Mouse (Mus musculus) megakaryocyte, embryonic 14.5 days (primary cell): ENCODE measurements at regions not wholly inside any gene's neighbourhood (a gene's known extent, or its start where the extent isn't known, plus 50 kb on each side); places are given as distances from the start of the nearest gene placed in this dataset.
"Not testable (repeated sequence)": the region's sequence is repeated elsewhere in the genome, so short reads cannot be mapped to it uniquely, and the experiment has no call there.

Experiments
- H3K27me3 ChIP-seq: replicated peaks from 2 replicates; pipeline ENCODE3; 2012; ENCODE audit warnings: inconsistent platforms
- H3K36me3 ChIP-seq: replicated peaks from 2 replicates; pipeline ENCODE3; 2012; ENCODE audit warnings: low read length, inconsistent platforms, mixed read lengths
- H3K4me1 ChIP-seq: 2 replicates; pipeline ENCODE4 v1.6.1; 2012; ENCODE audit warnings: inconsistent platforms
- H3K4me3 ChIP-seq: replicated peaks from 2 replicates; pipeline ENCODE3; 2012; ENCODE audit warnings: moderate library complexity, mild to moderate bottlenecking, inconsistent platforms
- H3K9me3 ChIP-seq: 2 replicates; pipeline ENCODE4 v1.6.1; 2012; ENCODE audit warnings: inconsistent platforms
- FLI1 ChIP-seq: IDR thresholded peaks from 2 replicates; pipeline ENCODE4 v1.6.1; 2012; ENCODE audit warnings: low read length, inconsistent platforms, mixed read lengths
- GATA1 ChIP-seq: IDR thresholded peaks from 3 replicates; pipeline ENCODE4 v1.6.1; 2012; ENCODE audit warnings: mixed read lengths, low read length, inconsistent platforms, borderline replicate concordance

- Histone ChIP-seq H3K36me3 (no peaks in the 10 kb centered on the region), H3K4me3 (no peak overlapping the region), H3K9me3 (no peaks in the 10 kb centered on the region), H3K27me3 (peaks cover 12% of the 10 kb centered on the region), H3K4me1 (peaks cover 8% of the 10 kb centered on the region)
- no peak for TF ChIP-seq FLI1
- TF ChIP-seq GATA1 = no peak
Observed at GRCm38 (mm10) chr13:28844495-28844894, 109.0 kb downstream of the Sox4 start.

GRCm38 (mm10) chr13:28842811-28843210, 110.7 kb downstream of the Sox4 start:
- Histone ChIP-seq H3K9me3 (no peaks in the 10 kb centered on the region), H3K4me1 (peaks cover 19% of the 10 kb centered on the region)
- TF ChIP-seq FLI1 (no peak), GATA1 (no peak)

GRCm38 (mm10) chr13:28840142-28840541, 113.4 kb downstream of the Sox4 start:
- peaks cover 3% of the 10 kb centered on the region; the same call in 1 of the 2 replicates for H3K9me3 ChIP-seq
- no peaks in the 10 kb centered on the region for H3K36me3 ChIP-seq
- peaks cover 19% of the 10 kb centered on the region for H3K4me1 ChIP-seq
- TF ChIP-seq FLI1 = no peak
- no peak for TF ChIP-seq GATA1
- H3K27me3 ChIP-seq = peaks cover 24% of the 10 kb centered on the region
- no peak overlapping the region for H3K4me3 ChIP-seq

More at GRCm38 (mm10) chr13:28842811-28843210, 110.7 kb downstream of the Sox4 start:
- Histone ChIP-seq H3K36me3 (no peaks in the 10 kb centered on the region), H3K4me3 (no peak overlapping the region), H3K27me3 (peaks cover 25% of the 10 kb centered on the region)

DNA sequence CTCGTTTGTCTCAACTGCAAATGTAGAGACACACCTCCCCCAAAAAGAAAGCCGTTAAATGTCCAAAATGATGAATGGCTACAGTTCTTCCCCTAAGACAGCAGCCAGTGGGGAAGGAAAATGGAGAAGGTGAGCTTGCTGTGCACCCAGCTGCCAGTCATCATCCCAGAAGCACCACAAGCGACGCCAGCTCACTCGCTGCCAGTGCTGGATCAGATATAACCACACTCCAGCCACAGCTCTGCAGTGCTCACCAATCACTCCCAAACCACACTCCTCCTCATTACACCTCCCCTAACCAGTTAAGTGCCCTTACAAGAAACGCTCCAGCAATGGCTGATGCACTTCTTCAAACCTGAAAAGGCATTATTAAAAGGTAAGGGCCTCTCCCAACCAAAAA, 114.4 kb downstream of the Sox4 start:
- TF ChIP-seq FLI1 (no peak), GATA1 (no peak)
- H3K9me3 ChIP-seq = peaks cover 3% of the 10 kb centered on the region; the same call in 1 of the 2 replicates
- peaks cover 19% of the 10 kb centered on the region for H3K4me1 ChIP-seq
- peaks cover 24% of the 10 kb centered on the region for H3K27me3 ChIP-seq
- no peaks in the 10 kb centered on the region for H3K36me3 ChIP-seq
- H3K4me3 ChIP-seq = peak overlapping the region; percentile 76

DNA sequence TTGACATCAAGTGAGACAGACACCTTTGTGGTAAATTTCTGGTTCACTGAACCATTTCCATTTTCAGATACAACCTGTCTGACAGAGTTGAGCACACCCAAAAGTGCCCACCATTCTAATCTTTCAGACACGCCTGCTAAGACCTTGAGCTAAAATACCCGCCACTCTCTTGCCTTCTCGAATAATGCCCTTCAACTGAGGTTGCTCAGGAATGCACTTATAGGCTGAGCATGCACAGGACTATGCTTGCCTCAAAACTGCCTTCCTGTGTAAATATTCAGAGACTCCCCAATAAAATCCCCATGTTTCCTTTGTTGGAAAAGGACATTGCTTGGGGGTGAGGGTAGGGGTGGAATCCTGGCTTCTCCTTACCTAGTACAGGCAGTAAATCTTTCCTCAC, 115.3 kb downstream of the Sox4 start:
- TF ChIP-seq FLI1 (no peak), GATA1 (no peak)
- Histone ChIP-seq H3K4me1 (peaks cover 24% of the 10 kb centered on the region), H3K27me3 (peaks cover 23% of the 10 kb centered on the region), H3K36me3 (no peaks in the 10 kb centered on the region), H3K9me3 (peaks cover 3% of the 10 kb centered on the region; the same call in 1 of the 2 replicates), H3K4me3 (no peak overlapping the region)

DNA sequence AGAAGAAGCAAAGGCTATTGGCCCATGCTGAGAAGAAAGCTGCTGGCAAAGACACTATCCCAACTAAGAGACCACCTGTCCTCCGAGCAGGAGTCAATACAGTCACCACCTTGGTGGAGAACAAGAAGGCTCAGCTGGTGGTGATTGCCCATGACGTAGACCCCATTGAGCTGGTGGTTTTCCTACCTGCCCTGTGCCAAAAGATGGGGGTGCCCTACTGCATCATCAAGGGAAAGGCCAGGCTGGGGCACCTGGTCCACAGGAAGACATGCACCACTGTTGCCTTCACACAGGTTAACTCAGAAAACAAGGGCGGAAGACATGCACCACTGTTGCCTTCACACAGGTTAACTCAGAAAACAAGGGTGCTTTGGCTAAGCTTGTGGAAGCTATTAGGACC, 116.3 kb downstream of the Sox4 start:
- H3K36me3 ChIP-seq, H3K9me3 ChIP-seq, H3K4me3 ChIP-seq: not testable (repeated sequence)
- H3K27me3 ChIP-seq = peaks cover 23% of the 10 kb centered on the region
- H3K4me1 ChIP-seq = peaks cover 22% of the 10 kb centered on the region

- H3K36me3 ChIP-seq = no peaks in the 10 kb centered on the region
- peaks cover 3% of the 10 kb centered on the region; the same call in 1 of the 2 replicates for H3K9me3 ChIP-seq
- H3K4me3 ChIP-seq = no peak overlapping the region
- TF ChIP-seq FLI1 (no peak), GATA1 (no peak)
- peaks cover 16% of the 10 kb centered on the region for H3K4me1 ChIP-seq
- peaks cover 9% of the 10 kb centered on the region for H3K27me3 ChIP-seq
Observed at GRCm38 (mm10) chr13:28833700-28834065, 119.8 kb downstream of the Sox4 start.

- H3K4me1 ChIP-seq = peaks cover 12% of the 10 kb centered on the region
- peak overlapping the region; percentile 28 for H3K4me3 ChIP-seq
- no peaks in the 10 kb centered on the region for H3K36me3 ChIP-seq
- no peak for TF ChIP-seq FLI1
- no peak for TF ChIP-seq GATA1
- peaks cover 3% of the 10 kb centered on the region for H3K27me3 ChIP-seq
- peaks cover 3% of the 10 kb centered on the region; the same call in 1 of the 2 replicates for H3K9me3 ChIP-seq
Observed at GRCm38 (mm10) chr13:28832855-28833699, 120.4 kb downstream of the Sox4 start.

DNA sequence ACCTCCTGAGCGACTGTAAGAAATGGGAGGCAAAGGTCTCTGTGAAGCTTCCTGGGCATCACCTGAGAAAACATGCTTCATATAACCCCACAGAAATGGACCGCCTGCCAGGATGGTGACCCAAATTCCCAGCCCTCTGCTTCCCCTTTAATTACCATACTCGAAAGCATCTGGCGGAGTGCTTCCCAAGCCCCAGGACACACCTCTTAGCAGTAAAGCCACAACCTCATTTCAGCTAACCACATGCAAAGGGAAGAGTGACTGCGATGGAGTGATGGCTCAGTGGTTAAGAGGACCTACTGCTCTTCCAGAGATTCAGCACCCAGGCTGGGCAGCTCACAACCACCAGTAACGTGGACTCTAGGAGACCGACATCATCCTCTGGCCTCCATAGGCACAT, 127.2 kb downstream of the Sox4 start:
- H3K4me1 ChIP-seq = no peaks in the 10 kb centered on the region
- no peaks in the 10 kb centered on the region for H3K36me3 ChIP-seq
- peaks cover 2% of the 10 kb centered on the region for H3K27me3 ChIP-seq
- no peak overlapping the region for H3K4me3 ChIP-seq
- H3K9me3 ChIP-seq = no peaks in the 10 kb centered on the region; the same call in 1 of the 2 replicates
- TF ChIP-seq GATA1 (no peak), FLI1 (no peak)

DNA sequence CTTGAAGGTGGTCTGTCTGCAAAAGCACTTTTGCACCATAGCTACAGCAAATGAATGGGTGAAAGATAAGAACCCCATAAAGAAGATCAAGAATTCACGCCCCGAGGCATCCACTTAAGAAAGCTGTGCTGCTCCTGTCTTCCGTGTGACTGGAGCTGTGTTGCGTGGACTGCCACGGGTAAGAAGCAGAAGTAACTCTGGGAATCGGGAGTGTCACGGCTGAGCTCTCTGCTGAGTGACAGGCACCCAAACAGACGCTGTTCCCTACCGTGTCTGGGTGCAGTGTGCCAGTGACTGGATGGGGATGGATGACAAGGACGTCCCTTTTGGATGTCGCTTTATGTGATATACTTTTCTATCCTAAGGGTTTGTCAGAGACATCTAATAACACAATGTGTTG, 129.5 kb downstream of the Sox4 start:
- no peaks in the 10 kb centered on the region for H3K4me1 ChIP-seq
- no peak for TF ChIP-seq FLI1
- no peaks in the 10 kb centered on the region for H3K36me3 ChIP-seq
- no peak overlapping the region for H3K4me3 ChIP-seq
- peaks cover 2% of the 10 kb centered on the region for H3K27me3 ChIP-seq
- H3K9me3 ChIP-seq = no peaks in the 10 kb centered on the region; the same call in 1 of the 2 replicates
